ENCODE assay signal across 23 mouse cellular contexts in the genomic region with DNA sequence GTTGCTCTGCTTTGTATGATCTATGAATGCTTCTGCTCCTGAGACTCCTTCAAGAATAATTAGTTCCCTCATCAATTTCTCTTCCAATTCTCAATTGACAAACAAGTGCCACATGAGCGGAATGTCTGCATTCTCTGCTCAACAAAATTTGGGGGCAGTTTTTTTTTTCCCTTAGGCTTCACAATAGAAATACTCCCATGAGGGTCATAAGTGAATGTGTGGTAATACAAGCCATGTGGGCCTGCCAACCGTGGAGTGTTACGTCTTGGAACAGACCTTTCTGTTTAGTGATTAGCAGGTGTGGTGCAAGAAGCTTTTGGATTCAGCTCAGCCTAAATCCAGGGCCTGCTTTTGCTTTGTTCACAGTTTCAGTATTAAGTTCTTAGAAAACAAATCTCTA.
DNase-seq lines count a peak whose midpoint lies in the region; ATAC-seq lines count a peak whose summit lies in the region.
"Had no signal": no experiment of that assay in that cellular context is flagged by ENCODE, and none has a peak within 500 bp of the region (broad histone marks: within the 10 kb centered on the region; RNA-seq: fewer than 3 reads in every experiment).

No protein-coding gene starts in this region.

- peak; percentile 51; the same call in 1 of the 2 replicates for ATAC-seq in limb, embryonic 13.5 days (ENCODE audit: low FRiP score, low read depth)
- ATAC-seq: hindbrain, embryonic 16.5 days had no signal

- no peaks in the 10 kb centered on the region for H3K27me3 ChIP-seq in limb, embryonic 13.5 days
- H3K27me3 ChIP-seq: embryonic facial prominence, embryonic 15.5 days; heart, embryonic 13.5 days; neural tube, embryonic 15.5 days had no signal

- no peak overlapping the region for H3K27ac ChIP-seq in limb, embryonic 13.5 days
- H3K27ac ChIP-seq: embryonic facial prominence, embryonic 15.5 days; heart, embryonic 13.5 days; macrophage; neural tube, embryonic 15.5 days had no signal

- H3K36me3 ChIP-seq in limb, embryonic 13.5 days = no peaks in the 10 kb centered on the region
- H3K36me3 ChIP-seq: embryonic facial prominence, embryonic 15.5 days; heart, embryonic 13.5 days; neural tube, embryonic 15.5 days had no signal

- H3K4me2 ChIP-seq in limb, embryonic 13.5 days (replicated peaks) = no peak overlapping the region
- H3K4me2 ChIP-seq: embryonic facial prominence, embryonic 15.5 days; heart, embryonic 13.5 days; neural tube, embryonic 15.5 days had no signal

- H3K4me1 ChIP-seq in limb, embryonic 13.5 days = peaks cover 7% of the 10 kb centered on the region; the same call in 1 of the 2 replicates
- H3K4me1 ChIP-seq: embryonic facial prominence, embryonic 15.5 days; heart, embryonic 13.5 days; neural tube, embryonic 15.5 days had no signal

- 12% methylated on average over 3 of the region's 3 CpGs for WGBS in limb, embryonic 13.5 days

- peak; percentile 26 for DNase-seq in adrenal gland, postnatal 14 days
- no peak for DNase-seq in adrenal gland, postnatal 4 days (ENCODE audit: low spot score in 2 of 2)
- DNase-seq in embryo, embryonic 10 days (ENCODE audit: low spot score) = peak; percentile 26
- peak; percentile 82 for DNase-seq in forelimb bud, embryonic 11.5 days (ENCODE audit: low read depth, low spot score)
- no peak for DNase-seq in thymus, postnatal 36 days
- no peak for DNase-seq in ovary, adult 18-20 months (ENCODE audit: low spot score)
- DNase-seq in thymus, postnatal 25 days = no peak
- DNase-seq: cerebellum, adult 11 months; cerebellum, postnatal 25 days; heart, postnatal 4 days; kidney, adult 11 months; kidney, postnatal 10 days; layer of hippocampus, adult 9-11 months; lung, adult 18-20 months; midbrain, embryonic 14.5 days; right cerebral cortex, postnatal 4 days had no signal

- H3K9me3 ChIP-seq in limb, embryonic 13.5 days = no peaks in the 10 kb centered on the region
- H3K9me3 ChIP-seq: embryonic facial prominence, embryonic 15.5 days; heart, embryonic 13.5 days; neural tube, embryonic 15.5 days had no signal

- no peak overlapping the region for H3K9ac ChIP-seq in limb, embryonic 13.5 days
- H3K9ac ChIP-seq: embryonic facial prominence, embryonic 15.5 days; heart, embryonic 13.5 days; neural tube, embryonic 15.5 days had no signal

- no peak overlapping the region for H3K4me3 ChIP-seq in limb, embryonic 13.5 days
- H3K4me3 ChIP-seq: embryonic facial prominence, embryonic 15.5 days; heart, embryonic 13.5 days; myocyte; neural tube, embryonic 15.5 days had no signal

Comparison
In these comparisons a context has a peak if more than half of its experiments do, and no peak if none do; other contexts are left out.
1. DNase-seq: peak in adrenal gland, postnatal 14 days (single experiment), embryo, embryonic 10 days (single experiment) and forelimb bud, embryonic 11.5 days (single experiment); none in adrenal gland, postnatal 4 days (0 of 2), thymus, postnatal 36 days (0 of 2), ovary, adult 18-20 months (single experiment) and thymus, postnatal 25 days (single experiment).